Mouse (Mus musculus): ENCODE measurements around the gene Ms4a4d.

DNA sequence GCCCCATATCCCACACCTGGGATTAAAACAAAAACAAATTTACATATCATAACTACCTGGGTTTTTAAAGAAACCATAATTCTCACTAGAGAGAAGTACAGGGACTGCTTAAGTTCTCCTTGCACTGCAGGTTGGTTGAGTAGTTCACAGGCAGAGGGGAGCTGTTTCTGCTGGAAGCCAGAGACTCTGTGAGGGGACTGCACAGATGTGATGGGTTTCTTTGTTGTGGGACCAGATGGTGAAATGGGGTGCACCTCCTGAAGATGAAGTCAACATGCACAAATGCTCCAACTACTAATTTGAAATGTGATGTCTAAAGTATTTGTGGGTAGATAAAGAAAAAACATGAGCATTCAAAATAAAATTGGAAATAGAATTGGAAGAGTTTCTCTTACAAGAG, 11.3 kb downstream of the Ms4a4d start:
- no peak for TF ChIP-seq CTCF (IDR thresholded peaks at IDR 0.05; ENCODE audit: extremely low read depth, insufficient read depth, insufficient read length, insufficient replicate concordance)
- no peak for TF ChIP-seq POLR2A (IDR thresholded peaks at IDR 0.05; ENCODE audit: low read depth, low read length)
